Mouse (Mus musculus) layer of hippocampus, adult 8-10 months (tissue): ENCODE data around the gene Mogs. TPM values are rescaled to one million over a fixed set of nuclear protein-coding genes. Genes with fewer than 3 reads are reported as not detected.
"Not testable (repeated sequence)": the region's sequence is repeated elsewhere in the genome, so short reads cannot be mapped to it uniquely, and the experiment has no call there.

Experiments
- DNase-seq, 2 experiments: peaks; one replicate each; pipeline ENCODE4 v3.0.0; 2022; ENCODE audit warnings: low spot score in 2 of 2
- microRNA-seq, 2 experiments: library from miRNA; unstranded; fragments of <30 nt; microRNA quantifications; one replicate each; pipeline ENCODE4 v1.2.0; 2022
- total RNA-seq, 4 experiments: library from RNA; stranded (reverse); gene quantifications; 2 replicates each; pipeline ENCODE4 v1.2.4; 2022

Mogs gene
- total RNA-seq, 4 experiments from 2014 or later: 23.7 to 30.1 (median 28.2) TPM

DNA sequence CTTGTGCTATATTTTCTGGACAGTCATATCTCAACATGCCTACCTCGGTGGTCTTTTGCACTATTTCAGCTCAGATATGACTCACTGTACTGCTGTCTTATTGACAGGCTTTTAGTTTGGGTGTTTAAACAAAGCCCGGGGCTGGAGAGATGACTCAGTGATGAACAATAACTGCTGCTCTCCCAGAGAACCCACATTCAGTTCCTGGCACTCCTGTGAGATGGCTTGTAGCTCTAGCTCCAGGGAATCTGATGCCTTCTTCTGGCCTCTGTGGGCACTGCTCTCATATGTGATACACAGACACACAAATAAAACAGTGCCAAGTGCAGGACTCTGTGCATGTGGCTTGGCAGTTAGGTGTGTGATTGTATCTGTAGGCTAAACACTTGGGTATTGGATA lies 29.9 kb downstream of the Mogs start:
- no peak for DNase-seq

- DNase-seq: no peak
Measured at GRCm38 (mm10) chr6:83145805-83146204, 30.5 kb downstream of the Mogs start.

DNA sequence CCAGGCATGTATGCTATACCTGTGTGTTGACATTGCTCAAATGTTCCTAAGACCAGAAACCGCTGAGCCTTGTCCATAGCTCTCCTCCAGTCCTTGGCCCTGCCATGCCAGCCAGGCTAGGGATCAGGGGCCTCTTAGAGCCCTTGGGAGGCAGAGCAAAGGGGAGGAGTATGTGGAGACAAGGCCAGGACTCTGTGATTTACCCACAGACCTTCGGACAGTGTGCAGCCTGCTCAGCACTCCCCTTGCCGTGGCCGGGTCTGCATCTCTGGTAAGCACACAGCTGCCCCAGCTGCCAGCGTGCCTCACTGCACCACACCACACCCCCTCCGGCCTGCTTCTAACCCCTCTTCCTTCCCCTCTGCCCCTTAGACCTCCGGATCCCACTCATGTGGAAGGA lies 32.0 kb downstream of the Mogs start:
- no peak for DNase-seq

DNA sequence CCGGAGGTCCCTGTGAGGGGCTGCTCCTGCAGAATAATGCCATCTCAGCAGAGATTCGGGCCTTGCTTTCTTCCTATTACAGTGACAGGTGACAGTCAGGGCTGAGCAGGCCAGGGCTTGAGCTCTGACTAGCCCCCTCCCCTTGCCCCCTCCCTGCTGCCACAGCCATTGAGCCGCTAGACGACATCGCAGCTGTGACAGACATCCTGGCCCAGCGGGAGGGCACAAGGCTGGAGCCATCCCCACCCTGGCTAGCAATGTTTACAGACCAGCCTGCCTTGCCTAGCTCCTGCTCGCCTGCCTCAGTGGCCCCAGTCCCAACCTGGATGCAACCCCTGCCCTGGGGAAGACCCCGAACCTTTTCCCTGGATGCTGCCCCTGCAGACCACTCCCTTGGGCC lies 36.4 kb downstream of the Mogs start:
- no peak for DNase-seq

- DNase-seq: no peak
Measured at GRCm38 (mm10) chr6:83153038-83153437, 37.7 kb downstream of the Mogs start.

DNA sequence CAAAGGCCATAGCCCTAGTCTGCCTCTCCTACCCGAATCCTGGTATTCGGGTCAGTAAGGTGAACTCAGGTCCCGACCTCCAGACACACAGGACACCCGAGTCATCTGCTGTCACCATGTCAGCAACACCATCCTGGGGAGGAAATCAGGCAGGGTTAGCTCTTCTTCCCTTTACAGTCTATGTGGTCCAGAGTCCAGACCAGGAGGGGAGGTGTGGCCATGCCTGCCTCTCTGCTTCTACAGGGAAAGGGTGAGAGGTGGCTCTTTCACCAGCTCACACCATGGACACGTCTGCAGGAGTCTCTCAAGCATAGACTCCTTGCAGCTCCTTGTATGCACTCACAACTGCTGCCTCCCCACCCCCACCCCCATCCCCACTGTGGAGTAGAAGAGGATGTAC lies 38.2 kb downstream of the Mogs start:
- DNase-seq: no peak

DNA sequence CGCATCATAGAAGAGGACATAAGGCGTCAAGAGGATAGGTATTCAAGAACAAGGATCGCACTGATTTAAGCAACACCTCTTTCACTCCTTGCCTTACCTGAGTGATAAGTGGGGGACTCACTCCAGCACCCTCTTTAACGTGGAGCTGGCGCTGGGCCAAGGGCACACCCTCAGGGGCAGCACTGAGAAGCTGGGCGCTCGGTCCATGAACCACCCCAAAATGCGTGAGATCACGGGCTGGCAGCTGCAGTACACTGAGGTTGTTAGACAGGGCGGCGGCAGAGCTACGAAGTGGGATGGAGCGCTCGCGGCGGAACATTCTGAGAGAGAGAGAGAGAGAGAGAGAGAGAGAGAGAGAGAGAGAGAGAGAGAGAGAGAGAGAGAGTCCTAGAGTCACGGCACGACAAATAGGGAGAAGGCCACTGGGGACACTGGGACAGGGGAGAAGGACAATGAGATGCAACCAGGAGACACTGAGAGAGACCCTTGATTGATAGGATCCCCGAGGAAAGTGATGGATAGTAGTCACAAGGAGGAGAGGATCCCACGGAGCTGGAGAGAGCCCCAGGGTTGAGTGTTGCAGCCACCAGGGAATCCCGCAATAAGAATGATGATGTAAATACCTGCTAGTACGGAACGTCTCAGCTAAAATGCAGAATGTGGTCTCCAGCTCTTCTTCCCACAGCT lies 40.4 kb downstream of the Mogs start:
- DNase-seq: no peak

- DNase-seq: peak; percentile 73 to 78
Measured at GRCm38 (mm10) chr6:83156259-83156684, 41.0 kb downstream of the Mogs start, which contains the start of the genes Wdr54 and 1700003E16Rik. Gene Wdr54, minus strand, starts transcription at chr6:83156397. Gene 1700003E16Rik, plus strand, starts transcription at chr6:83156404.

DNA sequence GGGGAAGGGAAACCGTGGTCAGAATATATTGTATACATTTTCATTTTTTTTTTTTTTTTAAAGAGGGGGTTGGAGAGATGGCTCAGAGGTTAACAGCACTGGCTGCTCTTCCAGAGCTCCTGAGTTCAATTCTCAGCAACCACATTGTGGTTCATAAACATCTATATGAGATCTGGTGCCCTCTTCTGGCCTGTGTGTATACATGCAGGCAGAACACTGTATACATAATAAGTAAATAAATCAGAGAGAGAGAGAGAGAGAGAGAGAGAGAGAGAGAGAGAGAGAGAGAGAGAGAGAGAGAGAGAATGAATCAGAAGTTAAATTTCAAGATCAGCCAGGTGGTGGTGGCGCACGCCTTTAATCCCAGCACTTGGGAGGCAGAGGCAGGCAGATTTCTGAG lies 44.2 kb downstream of the Mogs start:
- not testable (repeated sequence) for DNase-seq

DNA sequence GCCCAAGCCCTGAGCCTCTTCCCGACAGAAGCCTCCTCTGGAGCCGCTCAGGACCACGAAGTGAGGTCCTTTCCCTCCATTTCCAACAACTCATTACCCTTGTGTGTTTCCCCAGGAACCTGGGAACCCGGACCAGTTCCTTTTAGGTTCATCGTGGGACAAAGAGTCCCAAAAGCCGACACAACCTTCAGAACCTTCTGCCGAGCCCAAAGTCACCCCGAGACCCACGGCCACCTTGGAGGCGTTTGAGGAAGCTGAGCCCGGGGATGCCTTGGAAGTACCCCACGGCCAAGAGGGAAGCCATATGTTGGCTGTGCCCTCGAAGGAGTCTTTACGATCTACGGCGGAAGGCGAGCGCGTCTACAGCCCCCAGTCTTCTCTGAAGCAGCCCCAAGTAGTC lies 46.1 kb downstream of the Mogs start:
- no peak for DNase-seq

- DNase-seq: no peak
Measured at GRCm38 (mm10) chr6:83161921-83162641, 46.8 kb downstream of the Mogs start.

- DNase-seq: peak in 1 of 2 experiments; percentile 66
Measured at GRCm38 (mm10) chr6:83162701-83163100, 47.4 kb downstream of the Mogs start.

DNA sequence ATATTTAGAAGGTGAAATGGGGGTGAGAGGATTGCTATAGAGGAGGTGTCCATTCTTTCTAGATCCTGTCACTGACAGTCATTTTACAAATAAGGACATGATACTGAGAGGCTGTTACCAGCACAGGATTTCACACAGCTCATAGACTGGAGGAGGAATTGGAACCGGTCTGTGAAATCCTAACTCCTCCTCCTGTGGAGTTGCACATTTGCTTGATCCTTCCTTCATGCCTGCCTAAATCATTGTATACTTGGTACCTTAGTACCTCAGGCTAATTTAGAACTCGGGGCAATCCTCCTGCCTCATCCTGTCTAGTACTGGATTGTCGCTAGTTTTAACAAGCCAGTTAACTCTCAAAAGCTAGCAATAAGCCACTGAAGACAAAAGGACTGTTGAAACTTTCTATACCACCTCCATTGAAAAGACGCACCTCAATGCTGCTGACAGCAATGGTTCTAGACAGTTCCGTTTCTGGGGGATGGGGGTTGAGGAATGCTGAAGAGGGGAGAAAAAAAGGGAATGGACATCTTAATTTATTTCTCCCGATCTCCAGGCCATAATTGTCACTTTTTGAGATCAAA lies 49.8 kb downstream of the Mogs start:
- no peak for DNase-seq

GRCm38 (mm10) chr6:83165607-83166242 lies 50.4 kb downstream of the Mogs start, which contains the start of gene Dctn1:
Gene Dctn1, plus strand, starts transcription at chr6:83165920.
- DNase-seq: peak; percentile 89 to 94

GRCm38 (mm10) chr6:83166243-83166630 lies 50.9 kb downstream of the Mogs start:
- DNase-seq: no peak

Small RNAs within 50 kb of the gene (microRNA-seq; reads per million reads assigned to microRNA genes)
- gene Mir3470a: 0 reads per million in 2 experiments

Other genes starting within 250 kb of the Mogs start
- 10 to 100 TPM; 33.5 to 44.9 (median 40.1) TPM for gene Sema4f, start 175.7 kb upstream of the Mogs start, total RNA-seq
- under 1 TPM in 2 of 4 experiments, not detected in 2; 0.18 to 0.23 TPM for gene M1ap, start 168.6 kb upstream of the Mogs start, total RNA-seq
- gene Dok1, start 82.0 kb upstream of the Mogs start, total RNA-seq: 1 to 10 TPM; 3.3 to 7.4 (median 5.0) TPM
- gene Loxl3, start 81.3 kb upstream of the Mogs start, total RNA-seq: 1 to 10 TPM; 2.5 to 4.7 (median 3.2) TPM
- 100 to 1,000 TPM; 123 to 153 (median 136) TPM for gene Aup1, start 61.0 kb upstream of the Mogs start, total RNA-seq
- 10 to 100 TPM; 50.0 to 60.6 (median 51.8) TPM for gene Htra2, start 60.2 kb upstream of the Mogs start, total RNA-seq
- 1 to 10 TPM in 3 of 4 experiments, under 1 TPM in 1; 0.41 to 2.1 (median 1.5) TPM for gene Dqx1, start 57.7 kb upstream of the Mogs start, total RNA-seq
- not detected for gene Tlx2, start 45.2 kb upstream of the Mogs start, total RNA-seq
- 10 to 100 TPM; 32.0 to 37.0 (median 34.0) TPM for gene Pcgf1, start 37.6 kb upstream of the Mogs start, total RNA-seq
- 1 to 10 TPM in 1 of 4 experiments, under 1 TPM in 2, not detected in 1; 0.54 to 1.5 (median 0.68) TPM for gene Lbx2, start 29.1 kb upstream of the Mogs start, total RNA-seq
- gene Ccdc142, start 13.9 kb upstream of the Mogs start, total RNA-seq: 10 to 100 TPM in 1 of 4 experiments, 1 to 10 TPM in 3; 6.6 to 13.8 (median 8.9) TPM
- 1 to 10 TPM; 7.5 to 9.1 (median 8.5) TPM for gene Gm42688, start 13.9 kb upstream of the Mogs start, total RNA-seq
- gene Mrpl53, start 6.5 kb upstream of the Mogs start, total RNA-seq: 10 to 100 TPM; 52.2 to 63.0 (median 61.9) TPM
- gene Wbp1, start 6.1 kb downstream of the Mogs start, total RNA-seq: 10 to 100 TPM; 47.2 to 57.7 (median 52.1) TPM
- 10 to 100 TPM; 20.6 to 29.8 (median 26.7) TPM for gene Ino80b, start 9.9 kb downstream of the Mogs start, total RNA-seq
- 10 to 100 TPM; 75.6 to 85.0 (median 80.3) TPM for gene Rtkn, start 20.0 kb downstream of the Mogs start, total RNA-seq
- gene Wdr54, start 40.9 kb downstream of the Mogs start, total RNA-seq: 10 to 100 TPM; 23.4 to 27.5 (median 26.9) TPM
- gene 1700003E16Rik, start 40.9 kb downstream of the Mogs start, total RNA-seq: 10 to 100 TPM; 21.2 to 23.8 (median 22.7) TPM
- gene Dctn1, start 50.4 kb downstream of the Mogs start, total RNA-seq: 100 to 1,000 TPM; 363 to 385 (median 379) TPM
- 1 to 10 TPM in 2 of 4 experiments, under 1 TPM in 2; 0.21 to 1.5 (median 0.78) TPM for gene Slc4a5, start 104.3 kb downstream of the Mogs start, total RNA-seq
- 10 to 100 TPM in 1 of 4 experiments, 1 to 10 TPM in 3; 5.7 to 10.6 (median 9.5) TPM for gene Mthfd2, start 210.4 kb downstream of the Mogs start, total RNA-seq
- gene Mob1a, start 210.5 kb downstream of the Mogs start, total RNA-seq: 10 to 100 TPM; 20.5 to 31.0 (median 26.1) TPM
- gene Bola3, start 233.7 kb downstream of the Mogs start, total RNA-seq: 10 to 100 TPM; 33.5 to 55.4 (median 42.2) TPM